Mouse (Mus musculus) kidney, embryonic 14.5 days (tissue): ENCODE data around the gene Pglyrp1. TPM values are rescaled to one million over a fixed set of nuclear protein-coding genes. Genes with fewer than 3 reads are reported as not detected.
A peak's percentile ranks its signal among the peaks of the same experiment; 100 is the strongest.

Experiments
- ATAC-seq: fragments of 200-750 bp; cut with Nextera tagmentation; 2 replicates; pipeline ENCODE4 v1.8.0; 2017; ENCODE audit warnings: moderate number of reproducible peaks, mild to moderate bottlenecking, moderate TSS enrichment, moderate library complexity; ENCODE audit not compliant: low FRiP score, low TSS enrichment
- H3K27ac ChIP-seq: fragments of 300-500 bp; sonication (generic); 2 replicates; pipeline ENCODE4 v1.5.1; 2014; ENCODE audit warnings: low read depth, mild to moderate bottlenecking, low read length, moderate library complexity, mixed read lengths
- H3K27me3 ChIP-seq: fragments of 300-500 bp; sonication (generic); 2 replicates; pipeline ENCODE4 v1.6.1; 2014; ENCODE audit warnings: mild to moderate bottlenecking, low read length; ENCODE audit not compliant: control insufficient read depth, insufficient read depth
- H3K36me3 ChIP-seq: fragments of 300-500 bp; sonication (generic); 2 replicates; pipeline ENCODE4 v1.6.1; 2014; ENCODE audit warnings: low read length, mixed read lengths; ENCODE audit not compliant: control insufficient read depth, insufficient read depth
- H3K4me1 ChIP-seq: fragments of 300-500 bp; sonication (generic); 2 replicates; pipeline ENCODE4 v1.6.1; 2014; ENCODE audit warnings: low read length, mixed read lengths; ENCODE audit not compliant: control insufficient read depth, insufficient read depth
- H3K4me2 ChIP-seq: fragments of 300-500 bp; sonication (generic); replicated peaks from 2 replicates; pipeline ENCODE4 v1.6.1; 2014; ENCODE audit warnings: low read depth, mild to moderate bottlenecking, low read length
- H3K4me3 ChIP-seq: fragments of 300-500 bp; sonication (generic); 2 replicates; pipeline ENCODE4 v1.5.1; 2014; ENCODE audit warnings: mild to moderate bottlenecking, low read length
- H3K9ac ChIP-seq: fragments of 300-500 bp; sonication (generic); 2 replicates; pipeline ENCODE4 v1.6.1; 2014; ENCODE audit warnings: low read depth, mild to moderate bottlenecking, low read length, moderate library complexity
- H3K9me3 ChIP-seq: fragments of 300-500 bp; sonication (generic); 2 replicates; pipeline ENCODE4 v1.6.1; 2016; ENCODE audit warnings: low read length; ENCODE audit not compliant: control insufficient read depth
- WGBS: fragments of 180-500 bp; shearing (Covaris S2); extraction: QIAGEN DNeasy Blood & Tissue Kit; methylation state at CpG from one replicate; pipeline ENCODE4 v1.1.7; 2014; 5-methylcytosine and 5-hydroxymethylcytosine counted together
- polyA plus RNA-seq: library from polyadenylated mRNA; unstranded; fragments of >200 nt; fragmentation: Nextera tagmentation; extraction: Ambion mirVana; gene quantifications from 2 replicates; pipeline ENCODE4 v1.2.1, GENCODE M21; 2014

The Pglyrp1 gene
- polyA plus RNA-seq, 1 experiment from 2014 or later: 1.1 TPM

DNA sequence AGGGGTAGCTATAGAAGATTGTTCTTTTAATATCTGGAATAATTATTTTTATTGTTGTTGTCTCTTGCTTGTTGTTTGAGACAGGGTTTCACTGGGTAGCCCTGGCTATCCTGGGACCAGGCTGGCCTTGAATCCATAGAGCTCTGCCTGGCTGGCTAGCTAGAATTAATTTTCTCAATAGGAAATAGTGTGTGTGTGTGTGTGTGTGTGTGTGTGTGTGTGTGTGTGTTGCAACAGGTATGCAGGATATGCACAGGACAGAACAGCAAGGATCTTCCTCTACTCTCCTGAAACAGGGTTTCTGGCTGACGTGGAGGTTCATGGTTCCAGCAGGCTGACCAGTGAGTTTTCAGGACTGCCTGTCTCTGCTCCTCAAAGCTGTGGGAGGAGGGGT lies 30.0 kb upstream of the Pglyrp1 start:
- H3K36me3 ChIP-seq: no peaks in the 10 kb centered on the region
- no peak overlapping the region for H3K9ac ChIP-seq
- no peaks in the 10 kb centered on the region for H3K9me3 ChIP-seq
- peak; percentile 15; the same call in 1 of the 2 replicates for ATAC-seq
- no peak overlapping the region for H3K27ac ChIP-seq
- H3K4me2 ChIP-seq: peak overlapping the region; percentile 32
- 0 out of 2 replicates have a peak, but pooled peaks cover 2% of the 10 kb centered on the region for H3K4me1 ChIP-seq
- H3K4me3 ChIP-seq: peak overlapping the region; percentile 12; the same call in 1 of the 2 replicates
- WGBS: 75% methylated on average over 1 of the region's 1 CpGs
- H3K27me3 ChIP-seq: no peaks in the 10 kb centered on the region

- Histone ChIP-seq H3K4me2 (no peak overlapping the region), H3K27me3 (no peaks in the 10 kb centered on the region), H3K4me1 (0 out of 2 replicates have a peak, but pooled peaks cover 2% of the 10 kb centered on the region), H3K9ac (no peak overlapping the region), H3K27ac (no peak overlapping the region), H3K36me3 (no peaks in the 10 kb centered on the region), H3K4me3 (no peak overlapping the region), H3K9me3 (no peaks in the 10 kb centered on the region)
- 22% methylated on average over 5 of the region's 5 CpGs for WGBS
- ATAC-seq: no peak
Observed at GRCm38 (mm10) chr7:18844811-18845210, 26.3 kb upstream of the Pglyrp1 start.

DNA sequence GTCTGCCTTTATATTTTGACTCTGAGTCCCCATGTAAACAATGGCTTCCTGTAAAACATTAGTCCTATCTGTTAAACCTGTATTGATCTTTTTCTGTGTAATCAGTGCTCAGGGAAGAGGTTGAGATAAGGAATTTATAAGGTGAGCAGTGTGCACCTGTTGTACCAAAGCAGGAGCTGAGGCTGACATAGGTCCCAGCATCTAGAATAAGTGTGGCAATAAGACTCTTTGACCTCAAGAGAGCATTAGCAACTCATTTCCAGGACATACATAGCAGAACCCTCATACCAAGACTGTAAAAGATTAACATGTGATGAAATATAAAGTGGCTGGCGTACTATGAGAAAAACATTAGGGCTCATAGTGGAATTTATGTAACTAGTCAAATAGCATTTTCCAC lies 22.7 kb upstream of the Pglyrp1 start:
- Histone ChIP-seq H3K4me1 (no peaks in the 10 kb centered on the region), H3K4me3 (no peak overlapping the region), H3K4me2 (no peak overlapping the region), H3K9ac (no peak overlapping the region), H3K27me3 (no peaks in the 10 kb centered on the region), H3K27ac (no peak overlapping the region), H3K9me3 (no peaks in the 10 kb centered on the region), H3K36me3 (no peaks in the 10 kb centered on the region)
- ATAC-seq: no peak
- WGBS: 89% methylated on average over 1 of the region's 1 CpGs

DNA sequence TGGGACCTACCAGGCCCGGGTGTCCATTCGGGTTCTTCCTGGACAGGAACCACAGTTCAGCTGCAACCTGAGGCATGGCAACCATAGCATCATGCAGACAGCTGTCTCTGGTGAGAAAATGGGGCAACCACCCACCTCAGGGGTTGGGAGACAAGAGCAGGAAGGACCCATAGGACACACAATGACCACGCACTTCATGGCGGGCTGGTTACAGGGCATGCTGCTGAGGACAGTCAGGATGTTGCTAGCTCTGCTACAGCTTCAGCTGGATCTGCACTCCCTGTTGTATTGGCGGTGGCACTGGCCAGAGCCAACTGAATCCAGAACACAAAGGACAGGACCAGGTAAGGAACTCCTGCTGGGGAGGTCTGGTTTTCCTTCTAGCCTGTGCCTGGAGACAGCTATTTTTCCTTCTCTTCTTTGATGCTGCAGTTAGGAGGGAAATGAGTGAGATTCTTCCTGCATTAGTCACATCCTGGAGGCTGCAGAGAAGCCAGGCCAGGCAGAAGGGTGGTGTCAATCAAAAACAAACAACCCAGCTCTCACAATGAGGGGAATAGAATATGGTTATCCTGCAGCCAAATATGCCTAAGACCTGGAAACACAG lies 12.7 kb upstream of the Pglyrp1 start:
- peak; percentile 39 for ATAC-seq
- H3K27me3 ChIP-seq: no peaks in the 10 kb centered on the region
- no peak overlapping the region; the same call in 1 of the 2 replicates for H3K27ac ChIP-seq
- no peaks in the 10 kb centered on the region for H3K4me1 ChIP-seq
- WGBS: 77% methylated on average over 5 of the region's 5 CpGs
- no peak overlapping the region for H3K4me3 ChIP-seq
- H3K4me2 ChIP-seq: no peak overlapping the region
- H3K36me3 ChIP-seq: no peaks in the 10 kb centered on the region
- no peaks in the 10 kb centered on the region for H3K9me3 ChIP-seq
- no peak overlapping the region for H3K9ac ChIP-seq

DNA sequence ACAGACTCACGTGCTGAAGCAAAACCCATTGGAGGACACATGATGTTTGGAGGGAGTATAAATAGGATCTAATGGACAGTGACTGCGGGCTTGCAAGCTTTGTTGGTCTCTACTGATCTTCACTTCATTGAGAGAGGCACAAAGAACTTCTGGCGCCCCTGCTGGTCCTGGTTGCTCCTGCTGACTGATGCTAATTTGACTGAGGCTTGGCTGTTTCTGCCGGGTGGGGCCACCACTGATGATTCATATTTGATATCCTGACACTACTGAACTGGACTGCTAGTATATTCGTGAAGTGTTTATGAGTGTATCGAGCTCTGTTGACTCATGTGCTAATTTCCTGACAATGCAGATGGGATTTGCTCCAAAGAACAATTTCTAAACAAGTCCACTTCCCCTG lies 8.3 kb upstream of the Pglyrp1 start:
- no peaks in the 10 kb centered on the region for H3K36me3 ChIP-seq
- H3K4me2 ChIP-seq: no peak overlapping the region
- 90% methylated on average over 6 of the region's 6 CpGs for WGBS
- H3K9me3 ChIP-seq: no peaks in the 10 kb centered on the region
- no peak overlapping the region for H3K4me3 ChIP-seq
- no peaks in the 10 kb centered on the region for H3K27me3 ChIP-seq
- ATAC-seq: no peak
- H3K4me1 ChIP-seq: no peaks in the 10 kb centered on the region
- H3K9ac ChIP-seq: no peak overlapping the region
- no peak overlapping the region for H3K27ac ChIP-seq

DNA sequence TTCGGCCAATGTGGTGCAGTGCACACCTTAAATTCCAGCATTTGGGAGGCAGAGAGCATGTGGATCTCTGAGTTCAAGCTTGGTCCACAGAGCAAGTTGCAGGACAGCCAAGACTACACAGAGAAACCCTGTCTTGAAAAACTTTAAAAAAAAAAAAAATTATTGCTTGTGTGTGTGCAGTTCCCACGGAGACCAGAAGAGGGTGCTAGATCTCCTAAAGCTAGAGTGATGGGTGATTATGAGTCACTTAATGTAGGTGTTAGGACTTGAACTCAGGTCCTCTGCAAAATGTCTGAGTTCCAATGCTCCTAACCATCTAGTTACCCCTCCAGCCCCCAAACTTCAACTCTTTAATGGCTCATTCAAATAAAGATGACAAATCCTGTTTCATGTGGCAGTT lies 2.6 kb upstream of the Pglyrp1 start:
- WGBS: 85% methylated on average over 2 of the region's 2 CpGs
- Histone ChIP-seq H3K36me3 (no peaks in the 10 kb centered on the region), H3K27ac (no peak overlapping the region), H3K4me2 (no peak overlapping the region), H3K27me3 (0 out of 2 replicates have a peak, but pooled peaks cover 3% of the 10 kb centered on the region), H3K9me3 (peaks cover 3% of the 10 kb centered on the region; the same call in 1 of the 2 replicates), H3K9ac (no peak overlapping the region), H3K4me3 (no peak overlapping the region), H3K4me1 (0 out of 2 replicates have a peak, but pooled peaks cover 2% of the 10 kb centered on the region)
- ATAC-seq: no peak

- peak; percentile 53; the same call in 1 of the 2 replicates for ATAC-seq
- H3K4me1 ChIP-seq: 0 out of 2 replicates have a peak, but pooled peaks cover 2% of the 10 kb centered on the region
- H3K9me3 ChIP-seq: peaks cover 3% of the 10 kb centered on the region; the same call in 1 of the 2 replicates
- 0 out of 2 replicates have a peak, but pooled peaks cover 3% of the 10 kb centered on the region for H3K27me3 ChIP-seq
- 22% methylated on average over 13 of the region's 14 CpGs for WGBS
- no peak overlapping the region for H3K27ac ChIP-seq
- H3K4me2 ChIP-seq: peak overlapping the region; percentile 57
- H3K9ac ChIP-seq: 0 out of 2 replicates have a peak overlapping the region, but pooled peaks have one; percentile 34
- no peaks in the 10 kb centered on the region for H3K36me3 ChIP-seq
- peak overlapping the region; percentile 29 for H3K4me3 ChIP-seq
Observed at GRCm38 (mm10) chr7:18872014-18872802, 1.1 kb downstream of the Pglyrp1 start.

- no peak overlapping the region for H3K27ac ChIP-seq
- peak overlapping the region; percentile 57 for H3K4me2 ChIP-seq
- H3K27me3 ChIP-seq: 0 out of 2 replicates have a peak, but pooled peaks cover 3% of the 10 kb centered on the region
- H3K9ac ChIP-seq: peak overlapping the region; percentile 34; the same call in 1 of the 2 replicates
- peaks cover 3% of the 10 kb centered on the region; the same call in 1 of the 2 replicates for H3K9me3 ChIP-seq
- peak; percentile 61; the same call in 1 of the 2 replicates for ATAC-seq
- H3K4me1 ChIP-seq: 0 out of 2 replicates have a peak, but pooled peaks cover 2% of the 10 kb centered on the region
- WGBS: 5% methylated on average over 7 of the region's 7 CpGs
- H3K36me3 ChIP-seq: no peaks in the 10 kb centered on the region
- peak overlapping the region; percentile 29 for H3K4me3 ChIP-seq
Observed at GRCm38 (mm10) chr7:18872816-18873215, 1.7 kb downstream of the Pglyrp1 start.
